Mouse (Mus musculus): ENCODE results near the gene Kmt2b.

DNA sequence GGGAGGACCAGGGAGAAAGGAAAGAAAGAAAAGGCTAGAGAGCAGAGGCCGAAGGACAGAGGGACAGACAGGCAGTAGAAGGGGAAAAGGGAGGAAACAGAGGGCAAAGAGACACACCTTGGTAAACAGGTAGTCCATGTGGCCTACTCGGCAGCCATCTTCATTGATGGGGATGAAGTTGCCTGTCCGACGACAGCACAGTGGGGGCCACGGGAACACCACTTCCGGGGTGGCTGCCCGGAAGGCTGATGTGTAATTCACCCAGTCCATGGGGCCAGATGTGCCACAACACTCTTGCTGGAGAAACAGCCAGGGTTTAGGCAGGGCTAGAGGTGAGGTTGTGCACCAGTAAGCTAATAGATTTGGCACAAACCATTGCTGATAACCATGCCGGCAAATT, 16.4 kb upstream of the Kmt2b start:
- TF ChIP-seq CTCF (IDR thresholded peaks at IDR 0.05; ENCODE audit: control insufficient read depth, insufficient read depth, low read length) (no peak), POLR2A (IDR thresholded peaks at IDR 0.05; ENCODE audit: borderline replicate concordance, control insufficient read depth, low read depth, low read length) (no peak)
